Mouse (Mus musculus): ENCODE results near the gene Selenoh.

The Selenoh gene

GRCm38 (mm10) chr2:84632001-84632400 is 38.6 kb downstream of the Selenoh start:
- DNase-seq (ENCODE audit: extremely low spot score), result no peak

GRCm38 (mm10) chr2:84627036-84627435 is 43.5 kb downstream of the Selenoh start:
- no peak for DNase-seq (ENCODE audit: extremely low spot score)

GRCm38 (mm10) chr2:84626366-84626975 is 44.1 kb downstream of the Selenoh start:
- DNase-seq (ENCODE audit: extremely low spot score), result no peak

- no peak for DNase-seq (ENCODE audit: extremely low spot score)
These were observed 46.4 kb downstream of the Selenoh start for GRCm38 (mm10) chr2:84624201-84624600.

- DNase-seq (ENCODE audit: extremely low spot score), result no peak
These were observed 47.0 kb downstream of the Selenoh start for GRCm38 (mm10) chr2:84623428-84624119.

GRCm38 (mm10) chr2:84622668-84623067 is 47.9 kb downstream of the Selenoh start:
- no peak for DNase-seq (ENCODE audit: extremely low spot score)

- no peak for DNase-seq (ENCODE audit: extremely low spot score)
These were observed 50.8 kb downstream of the Selenoh start for GRCm38 (mm10) chr2:84619646-84620340.
